Mouse (Mus musculus): ENCODE data around the gene Pmf1.

Gene Pmf1

GRCm38 (mm10) chr3:88409741-88410644, at the start of gene Pmf1:
Pmf1 (minus strand) TSS chr3:88410331.
- DNase-seq = peak; percentile 96

- DNase-seq = no peak
These were observed 48.7 kb upstream of the Pmf1 start for GRCm38 (mm10) chr3:88458778-88459219.

GRCm38 (mm10) chr3:88456746-88457532, 46.8 kb upstream of the Pmf1 start:
- DNase-seq = no peak

- DNase-seq = peak; percentile 89
These were observed 46.2 kb upstream of the Pmf1 start for GRCm38 (mm10) chr3:88456313-88456712.

- DNase-seq = peak; percentile 72
These were observed 45.6 kb upstream of the Pmf1 start for GRCm38 (mm10) chr3:88455588-88456264.

- DNase-seq = peak; percentile 63
These were observed 44.8 kb upstream of the Pmf1 start for GRCm38 (mm10) chr3:88454762-88455587.

GRCm38 (mm10) chr3:88453986-88454385, 43.9 kb upstream of the Pmf1 start:
- DNase-seq = no peak

GRCm38 (mm10) chr3:88453369-88453768, 43.2 kb upstream of the Pmf1 start:
- no peak for DNase-seq

- DNase-seq = no peak
These were observed 42.6 kb upstream of the Pmf1 start for GRCm38 (mm10) chr3:88452716-88453115.

- DNase-seq = no peak
These were observed 42.1 kb upstream of the Pmf1 start for GRCm38 (mm10) chr3:88452246-88452645.

- DNase-seq = no peak
These were observed 40.4 kb upstream of the Pmf1 start for GRCm38 (mm10) chr3:88450379-88451131.

- no peak for DNase-seq
These were observed 39.4 kb upstream of the Pmf1 start for GRCm38 (mm10) chr3:88449395-88450023.

- DNase-seq = no peak
These were observed 38.3 kb upstream of the Pmf1 start for GRCm38 (mm10) chr3:88448443-88448842.

- no peak for DNase-seq
These were observed 37.6 kb upstream of the Pmf1 start for GRCm38 (mm10) chr3:88447676-88448183.

GRCm38 (mm10) chr3:88446471-88447123, 36.5 kb upstream of the Pmf1 start:
- DNase-seq = no peak

GRCm38 (mm10) chr3:88442888-88443287, 32.8 kb upstream of the Pmf1 start:
- DNase-seq = no peak

- no peak for DNase-seq
These were observed 32.4 kb upstream of the Pmf1 start for GRCm38 (mm10) chr3:88442488-88442887.

GRCm38 (mm10) chr3:88440500-88441381, 30.6 kb upstream of the Pmf1 start:
- peak; percentile 66 for DNase-seq

GRCm38 (mm10) chr3:88439582-88439981, 29.5 kb upstream of the Pmf1 start:
- DNase-seq = no peak
